22 mouse cellular contexts compared by ENCODE assay signal in the genomic region with DNA sequence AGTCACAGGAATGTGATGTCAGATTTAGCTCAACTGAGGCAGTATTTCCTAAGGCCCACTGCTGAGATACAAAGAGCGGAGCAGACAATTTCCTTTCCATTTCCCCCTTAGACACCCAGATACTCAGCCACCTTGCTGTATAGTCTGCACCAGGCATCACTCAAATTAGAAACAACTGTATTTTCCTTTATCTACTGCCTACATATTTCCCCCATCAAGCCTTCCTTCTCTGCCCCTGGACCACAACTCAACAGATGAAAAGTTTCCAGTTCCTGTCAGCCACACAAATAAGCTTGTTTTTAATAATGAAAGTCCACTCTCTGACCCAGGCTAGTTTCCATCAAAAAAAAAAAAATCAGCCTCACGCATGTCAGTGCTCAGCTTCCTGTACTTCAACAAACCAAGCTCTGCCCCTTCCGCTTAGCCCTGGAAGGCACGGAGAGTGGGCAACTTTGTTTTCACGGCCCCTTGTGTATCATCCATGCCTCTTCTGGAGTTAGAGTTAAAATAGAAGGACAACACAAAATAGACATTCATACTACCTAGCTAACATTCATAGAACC. TPM values are rescaled to one million over a fixed set of nuclear protein-coding genes. Genes with fewer than 3 reads are reported as not detected.
DNase-seq lines count a peak whose midpoint lies in the region; ATAC-seq and TF ChIP-seq lines count a peak whose summit lies in the region.
"Had no signal": no experiment of that assay in that cellular context is flagged by ENCODE, and none has a peak within 500 bp of the region (broad histone marks: within the 10 kb centered on the region; RNA-seq: fewer than 3 reads in every experiment).

No protein-coding gene starts in this region.

- peak; percentile 86 to 93 for ATAC-seq in hematopoietic stem cell, adult 5-6 weeks (replicated peaks in 1 of 2; ENCODE audit: insufficient read depth in 1 of 2, low FRiP score in 2 of 2, low TSS enrichment in 1 of 2, low read depth in 1 of 2, poor library complexity in 2 of 2, severe bottlenecking in 2 of 2)
- ATAC-seq in megakaryocyte-erythroid progenitor cell, adult 5-6 weeks (replicated peaks; ENCODE audit: low FRiP score, low TSS enrichment, poor library complexity, severe bottlenecking): peak; percentile 71
- ATAC-seq: activated CD4-positive, CD25-positive, alpha-beta regulatory T cell, adult 4 months; forebrain, embryonic 13.5 days had no signal

- H3K4me1 ChIP-seq in kidney, adult 2 months (ENCODE audit: control insufficient read depth, insufficient read depth, low read length): no peaks in the 10 kb centered on the region
- no peaks in the 10 kb centered on the region for H3K4me1 ChIP-seq in lung, adult 2 months (ENCODE audit: control insufficient read depth, insufficient read depth, low read length)
- H3K4me1 ChIP-seq: embryonic facial prominence, embryonic 10.5 days; heart, embryonic 12.5 days; hindbrain, embryonic 15.5 days had no signal

- intact Hi-C loops in left cerebral cortex, postnatal 36 days (cut with DNase I): no loop called here

- no peaks in the 10 kb centered on the region for H3K27me3 ChIP-seq in kidney, adult 2 months (replicated peaks; ENCODE audit: control insufficient read depth, insufficient read depth, low read length)
- H3K27me3 ChIP-seq: forebrain, embryonic 13.5 days; heart, embryonic 12.5 days; hindbrain, embryonic 15.5 days had no signal

- 0 out of 2 replicates have a peak overlapping the region, but pooled peaks have one; percentile 23 for H3K27ac ChIP-seq in kidney, adult 2 months (ENCODE audit: insufficient read depth, low read depth, low read length)
- H3K27ac ChIP-seq: embryonic facial prominence, embryonic 10.5 days; forebrain, embryonic 13.5 days; gastrocnemius, adult 2 months; hindbrain, embryonic 15.5 days had no signal

- TF ChIP-seq CTCF in kidney, adult 2 months (conservative IDR thresholded peaks at IDR 0.05; ENCODE audit: insufficient read depth, insufficient read length, low read depth, low read length): no peak
- no peak for TF ChIP-seq CTCF in lung, adult 2 months (IDR thresholded peaks at IDR 0.05; ENCODE audit: insufficient read depth, low read length)

- WGBS in kidney, adult 2 months: 69% methylated on average over 5 of the region's 5 CpGs
- WGBS in lung, adult 2 months: 63% methylated on average over 5 of the region's 5 CpGs

- DNase-seq in kidney, adult 2 months: no peak
- no peak for DNase-seq in kidney, postnatal 25 days
- DNase-seq in CD4-positive, CD25-positive, alpha-beta regulatory T cell, adult 2 months (ENCODE audit: low read depth, low spot score): peak; percentile 17
- no peak for DNase-seq in lung, adult 2 months
- DNase-seq in left cerebral cortex, postnatal 36 days (ENCODE audit: low spot score in 2 of 2): no peak
- DNase-seq in urinary bladder, adult 18-20 months (ENCODE audit: low spot score in 2 of 2): no peak
- DNase-seq: adrenal gland, adult 2 months; adrenal gland, postnatal 25 days; cerebellum, adult 18-20 months; cerebellum, adult 9-11 months; cerebellum, postnatal 36 days; gastrocnemius, adult 2 months; gastrocnemius, postnatal 25 days had no signal

- no peak for TF ChIP-seq POLR2A in kidney, adult 2 months (IDR thresholded peaks at IDR 0.05; ENCODE audit: low read depth, low read length)
- TF ChIP-seq POLR2A in lung, adult 2 months (IDR thresholded peaks at IDR 0.05; ENCODE audit: borderline replicate concordance, extremely low read depth, low read depth, low read length): no peak

- H3K4me3 ChIP-seq in kidney, adult 2 months (ENCODE audit: insufficient read depth, low read depth, low read length): no peak overlapping the region
- H3K4me3 ChIP-seq in lung, adult 2 months (replicated peaks; ENCODE audit: extremely low read depth, low read depth, low read length): no peak overlapping the region
- H3K4me3 ChIP-seq: embryonic facial prominence, embryonic 10.5 days; forebrain, embryonic 13.5 days; gastrocnemius, adult 2 months; heart, embryonic 12.5 days; hindbrain, embryonic 15.5 days had no signal

- no peaks in the 10 kb centered on the region for H3K36me3 ChIP-seq in kidney, adult 2 months (ENCODE audit: control insufficient read depth, insufficient read depth, low read length)
- H3K36me3 ChIP-seq: embryonic facial prominence, embryonic 10.5 days; heart, embryonic 12.5 days; hindbrain, embryonic 15.5 days had no signal

RNA-seq across cellular contexts. Expression of a gene that starts 52.6 kb away (rescaled TPM):
- 2.6 and 3.3 TPM in 2 replicates for polyA plus RNA-seq in kidney, adult 2 months (2012; rRNA removed)
- total RNA-seq in hematopoietic stem cell, adult 5-6 weeks (2017): 0.44 and 0.89 TPM in 2 replicates
- not detected in 2 replicates for total RNA-seq in megakaryocyte-erythroid progenitor cell, adult 5-6 weeks (2014; fragmentation: Nextera tagmentation)
- total RNA-seq in megakaryocyte-erythroid progenitor cell, adult 5-6 weeks (2017): 0.04 and 0.14 TPM in 2 replicates
- 8.8 and 9.5 TPM in 2 replicates for polyA plus RNA-seq in lung, adult 2 months (2012; rRNA removed)
- 10 to 100 TPM; 77.3 to 83.3 TPM for total RNA-seq in left cerebral cortex, postnatal 36 days (2021)
- total RNA-seq: granulocyte monocyte progenitor cell, adult 5-6 weeks; MEL had no signal

Comparison
In these comparisons a context has a peak if more than half of its experiments do, and no peak if none do; other contexts are left out.
1. RNA of a gene that starts 52.6 kb away (total RNA-seq): 77.3 to 83.3 TPM in left cerebral cortex, postnatal 36 days; 0.44 to 0.89 TPM in hematopoietic stem cell, adult 5-6 weeks and 0.04 to 0.14 TPM in megakaryocyte-erythroid progenitor cell, adult 5-6 weeks; every median in the first group is over 10 times any median in the second.